Mouse (Mus musculus): ENCODE measurements around the gene Slc44a1.

- TF ChIP-seq POLR2A (IDR thresholded peaks at IDR 0.05; ENCODE audit: low read depth, low read length): no peak
- no peak for TF ChIP-seq CTCF (IDR thresholded peaks at IDR 0.05; ENCODE audit: extremely low read depth, insufficient read length, insufficient replicate concordance, low read depth, low read length)
Observed at GRCm38 (mm10) chr4:53458503-53458902, 18.3 kb downstream of the Slc44a1 start.

All from small intestine, adult 2 months (tissue).